Mouse (Mus musculus) NIH3T3 (cell line): ENCODE measurements at regions not wholly inside any gene's neighbourhood (a gene's known extent, or its start where the extent isn't known, plus 50 kb on each side); places are given as distances from the start of the nearest gene placed in this dataset.

Source experiments
- DNase-seq: peaks from one replicate; pipeline ENCODE4 v3.0.0-alpha.2; 2012; ENCODE audit warnings: low read depth

- peak; percentile 41 for DNase-seq
Observed at GRCm38 (mm10) chr14:72371702-72372277, 119.8 kb downstream of the Gm9195 start.

DNA sequence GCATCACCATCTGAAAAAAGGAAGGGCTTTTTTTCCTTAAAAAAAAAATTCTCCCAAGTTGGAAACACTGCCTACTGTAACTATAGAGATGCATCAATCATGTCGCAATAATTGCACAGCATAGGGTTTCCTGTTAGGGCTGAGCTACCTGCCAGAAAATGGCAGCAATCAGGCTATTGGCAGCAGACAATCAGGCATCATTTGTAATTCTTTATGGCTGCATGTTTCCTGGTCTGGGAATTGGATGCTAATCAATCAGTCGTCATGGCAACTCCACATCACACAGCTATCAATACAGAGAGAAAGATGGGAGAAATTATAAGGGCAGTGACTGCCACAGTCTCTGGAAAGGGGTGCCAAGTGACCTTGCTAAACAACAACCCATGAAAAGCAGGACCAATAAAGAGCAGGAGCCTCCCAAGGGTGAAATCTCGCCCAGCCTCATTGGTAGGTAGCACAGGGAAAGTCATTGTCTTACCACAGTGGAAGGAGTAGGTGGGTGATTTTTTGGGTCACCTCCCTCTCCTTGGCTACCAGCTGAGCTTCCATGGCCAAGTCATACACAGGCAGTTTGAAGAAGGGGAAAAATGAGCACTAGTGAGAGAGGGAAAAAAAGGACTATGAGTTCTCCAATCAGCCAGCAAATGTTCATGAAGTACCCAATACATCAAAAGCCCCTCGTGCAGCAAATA lies 130.7 kb downstream of the Gm9195 start:
- DNase-seq: no peak

- DNase-seq: no peak
Observed at GRCm38 (mm10) chr14:72360181-72360580, 131.5 kb downstream of the Gm9195 start.

GRCm38 (mm10) chr14:72357915-72358314 lies 133.7 kb downstream of the Gm9195 start:
- DNase-seq: no peak

- DNase-seq: peak; percentile 1
Observed at GRCm38 (mm10) chr14:72342181-72342580, 149.5 kb downstream of the Gm9195 start.

GRCm38 (mm10) chr14:72341590-72342154 lies 150.0 kb downstream of the Gm9195 start:
- DNase-seq: no peak

DNA sequence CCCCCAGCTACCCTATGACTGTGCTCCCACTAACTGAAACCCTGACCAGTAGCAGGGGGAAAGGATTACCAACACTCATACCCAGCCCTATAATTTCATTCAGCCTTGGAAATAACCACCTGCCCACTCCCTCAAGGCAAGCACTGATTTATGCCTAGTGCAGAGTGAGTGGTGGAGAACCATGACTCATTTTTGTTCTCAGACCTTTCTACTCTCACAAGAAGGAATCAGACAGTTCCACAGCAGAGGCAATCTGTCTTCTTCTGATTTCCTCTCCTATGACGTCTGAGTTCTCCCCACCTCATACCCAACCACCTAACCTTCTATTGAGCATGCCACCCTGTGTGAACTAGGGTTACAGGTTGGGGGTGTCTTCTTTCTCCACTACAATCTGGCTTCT lies 153.6 kb downstream of the Gm9195 start:
- DNase-seq: no peak

- no peak for DNase-seq
Observed at GRCm38 (mm10) chr14:72303856-72304255, 187.8 kb downstream of the Gm9195 start.

GRCm38 (mm10) chr14:72300026-72300425 lies 191.6 kb downstream of the Gm9195 start:
- peak; percentile 66 for DNase-seq

DNA sequence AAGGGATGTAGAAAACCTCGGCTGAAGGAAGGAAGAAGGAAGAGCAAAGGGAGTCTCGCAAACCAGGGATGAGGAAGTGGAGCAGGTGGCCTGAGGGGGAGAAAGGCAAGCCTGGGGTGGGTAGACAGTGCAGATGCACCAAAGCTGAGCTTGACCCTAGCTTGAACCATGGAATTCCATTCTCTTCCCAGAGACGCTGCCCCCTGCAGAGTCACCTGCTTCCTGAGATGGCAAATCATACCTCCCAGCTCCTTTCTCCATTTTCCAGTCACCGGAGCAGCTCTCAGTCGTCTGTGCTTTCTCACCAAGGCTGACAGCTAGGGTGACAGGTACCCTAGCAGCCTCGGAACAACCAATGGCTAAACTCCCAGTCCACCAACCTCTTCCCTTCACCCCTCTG lies 197.0 kb downstream of the Gm9195 start:
- no peak for DNase-seq

- peak; percentile 49 for DNase-seq
Observed at GRCm38 (mm10) chr14:72293677-72294387, 197.8 kb downstream of the Gm9195 start.

DNA sequence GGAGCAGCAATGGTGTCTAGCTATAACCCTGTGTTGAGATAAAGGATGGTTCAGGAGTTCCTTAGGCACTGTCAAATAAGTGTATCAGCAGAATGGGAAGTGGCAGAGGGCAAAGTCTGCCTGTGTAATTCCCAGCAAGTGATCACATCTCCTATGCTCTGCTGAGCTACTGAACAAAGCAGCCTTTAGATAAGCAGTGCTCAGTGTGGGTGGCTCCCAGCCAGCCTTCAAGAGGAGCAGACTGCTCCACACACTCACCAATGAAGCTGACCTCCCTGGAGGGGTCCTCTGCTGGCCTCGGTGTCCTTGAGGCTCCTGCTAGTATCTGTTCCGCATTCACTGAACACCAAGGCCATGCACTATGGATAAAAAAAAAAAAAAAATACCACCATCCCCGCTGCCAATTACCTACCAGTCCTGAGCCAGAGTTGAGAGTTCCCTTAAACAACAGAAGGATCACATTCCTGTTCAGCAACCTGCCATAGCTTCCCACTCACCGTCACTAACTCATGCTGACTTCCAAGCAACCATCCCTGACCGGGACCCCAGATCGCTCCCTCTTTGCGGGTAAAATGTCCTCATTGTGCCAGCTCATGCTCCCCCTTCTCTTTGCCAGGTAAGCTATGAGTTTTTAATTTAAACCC lies 198.9 kb downstream of the Gm9195 start:
- no peak for DNase-seq

GRCm38 (mm10) chr14:72277309-72277708 lies 214.3 kb downstream of the Gm9195 start:
- DNase-seq: no peak

DNA sequence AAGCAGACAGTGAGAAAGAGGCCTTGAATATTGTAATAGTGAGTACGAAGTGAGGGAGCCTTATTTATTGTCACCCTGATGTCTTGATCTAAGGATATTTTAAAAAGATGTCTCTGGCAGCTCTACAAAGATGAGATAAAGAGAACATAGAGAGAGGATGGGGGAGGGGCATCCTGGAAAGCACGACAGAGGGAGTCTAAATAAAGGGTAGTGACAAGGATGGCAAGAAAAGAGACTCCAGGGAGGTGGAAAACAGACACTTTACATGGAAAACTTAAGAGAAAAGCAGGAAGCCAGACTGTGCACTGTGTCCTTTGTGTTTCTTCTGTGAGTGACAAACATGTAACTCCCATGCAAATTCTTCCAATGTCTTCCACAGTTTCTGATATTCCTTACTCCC lies 232.4 kb downstream of the Gm9195 start:
- no peak for DNase-seq

GRCm38 (mm10) chr14:72241872-72242271 lies 249.8 kb downstream of the Gm9195 start:
- DNase-seq: no peak

DNA sequence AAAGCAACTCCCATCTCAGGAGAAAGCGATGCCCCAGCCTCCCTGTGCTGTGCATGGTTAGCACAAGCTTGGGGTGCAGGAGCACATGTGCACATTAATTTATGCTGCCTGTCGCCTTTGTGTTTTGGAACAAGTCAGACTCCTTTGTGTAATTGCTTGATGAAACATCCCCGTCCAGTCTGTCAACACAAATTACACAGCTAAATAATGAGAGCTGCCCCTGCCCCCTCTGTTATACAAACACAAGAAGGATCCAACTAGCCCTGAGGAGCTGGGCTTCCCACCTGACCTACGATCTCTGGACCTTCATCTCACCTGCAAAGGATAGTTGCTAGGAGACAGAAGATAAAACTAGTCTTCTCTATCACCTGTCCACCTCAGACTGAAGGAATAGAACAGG lies 251.4 kb downstream of the Gm9195 start:
- DNase-seq: no peak

DNA sequence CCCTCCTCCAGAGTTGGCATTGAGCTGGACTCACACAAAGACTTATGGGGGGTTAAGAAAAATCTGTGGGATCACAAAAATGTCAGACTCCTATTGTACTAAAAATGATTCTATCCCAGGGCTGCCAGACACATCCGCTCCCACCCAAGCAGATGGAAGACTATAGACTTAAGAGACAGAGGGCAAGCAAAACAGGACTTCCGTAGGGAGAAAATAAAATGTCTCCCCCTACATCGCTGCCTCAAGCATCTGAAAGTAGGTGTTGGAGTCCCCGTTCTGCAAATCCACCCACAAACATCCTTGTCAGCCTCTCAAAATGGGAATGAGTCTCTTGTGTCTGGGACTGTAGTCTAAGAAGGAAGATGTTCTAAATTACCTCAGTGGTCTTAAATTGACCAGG lies 253.3 kb downstream of the Gm9195 start:
- DNase-seq: no peak

DNA sequence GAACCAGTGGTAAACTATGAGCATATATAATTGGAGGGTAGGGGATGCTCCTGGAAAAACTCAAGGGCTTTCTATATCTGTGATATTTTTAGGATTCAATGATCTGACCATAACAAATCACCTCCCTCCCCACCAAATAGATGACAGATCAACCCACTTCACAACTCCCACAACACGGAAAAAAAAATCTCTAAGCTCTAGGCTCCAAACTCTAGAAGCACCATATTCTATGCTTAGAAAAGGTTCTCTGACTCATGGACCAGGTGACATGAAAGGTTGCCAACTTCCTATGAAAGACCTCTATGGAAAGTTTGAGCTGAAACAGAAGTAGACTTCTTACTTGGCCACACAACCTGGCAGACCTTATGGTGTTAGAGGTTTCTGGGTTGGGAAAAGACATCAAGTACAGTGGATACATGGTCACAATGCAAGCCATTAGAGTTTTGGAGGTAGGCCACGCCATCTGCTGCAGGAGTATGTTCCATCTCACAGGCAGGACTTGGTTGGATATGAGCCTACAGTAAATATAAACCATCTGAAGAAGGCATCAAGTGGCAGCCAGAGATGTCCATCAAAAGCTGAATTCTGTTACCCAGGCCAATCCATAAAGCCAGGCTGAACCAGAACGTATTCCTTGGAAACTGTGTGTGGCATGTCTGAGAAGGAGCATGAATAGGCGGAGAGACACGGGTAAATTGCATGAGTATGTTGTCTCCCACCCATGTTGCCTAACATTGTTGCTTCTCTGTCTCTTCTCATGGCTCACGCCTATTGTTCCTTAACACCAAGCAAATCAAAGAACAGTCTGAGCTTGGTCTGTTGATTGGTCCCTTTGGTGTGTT lies 257.2 kb downstream of the Gm9195 start:
- DNase-seq: no peak

- DNase-seq: no peak
Observed at GRCm38 (mm10) chr14:72227853-72228252, 263.8 kb downstream of the Gm9195 start.

DNA sequence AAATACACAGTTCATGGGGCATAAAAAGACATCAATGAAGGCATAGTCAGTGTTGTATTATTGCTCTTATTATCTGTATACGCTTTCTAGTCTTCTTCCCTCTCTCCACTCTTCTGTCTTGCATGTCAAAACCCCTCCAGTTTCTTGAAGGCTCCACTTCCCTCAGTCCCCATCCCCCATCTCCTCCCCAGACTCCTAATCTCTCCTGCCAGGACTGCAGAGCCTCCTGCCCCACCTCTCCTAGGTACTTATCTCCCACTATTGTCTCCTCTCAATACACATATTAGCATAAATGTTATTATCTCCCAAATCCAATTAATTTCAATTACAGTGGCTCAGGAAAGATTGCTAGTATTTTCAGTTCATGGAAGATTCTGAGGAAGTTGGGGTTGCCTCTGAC lies 264.2 kb downstream of the Gm9195 start:
- no peak for DNase-seq

GRCm38 (mm10) chr14:72226946-72227345 lies 264.7 kb downstream of the Gm9195 start:
- DNase-seq: no peak

GRCm38 (mm10) chr14:72222836-72223235 lies 268.8 kb downstream of the Gm9195 start:
- DNase-seq: no peak
